Mouse (Mus musculus) heart, postnatal 14 days (tissue): ENCODE results near the gene Nr1h2. TPM values are rescaled to one million over a fixed set of nuclear protein-coding genes. Genes with fewer than 3 reads are reported as not detected.

Experiments used
- microRNA-seq, 2 experiments: library from miRNA; unstranded; fragments of <30 nt; microRNA quantifications; one replicate each; pipeline ENCODE4 v1.2.0; 2021 to 2022
- total RNA-seq, 2 experiments: library from RNA; stranded (reverse); gene quantifications; 2 replicates each; pipeline ENCODE4 v1.2.3; 2021

Gene Nr1h2
- total RNA-seq, 2 experiments from 2014 or later, result 49.1 to 53.5 TPM

Small RNAs within 50 kb of the gene (microRNA-seq; reads per million reads assigned to microRNA genes)
- 0.27 to 0.97 reads per million in 2 experiments for gene Mir7053

Other genes with a start within 250 kb of the Nr1h2 start
- gene Clec11a, start 247.0 kb downstream of the Nr1h2 start, total RNA-seq, result under 1 TPM; 0.84 to 0.88 TPM
- 1 to 10 TPM; 1.0 to 1.4 TPM for gene Shank1, start 243.7 kb downstream of the Nr1h2 start, total RNA-seq
- 1 to 10 TPM; 1.5 to 2.2 TPM for gene Syt3, start 169.8 kb downstream of the Nr1h2 start, total RNA-seq
- gene 1700008O03Rik, start 168.1 kb downstream of the Nr1h2 start, total RNA-seq, result under 1 TPM in 1 of 2 experiments, not detected in 1; 0.24 TPM
- 10 to 100 TPM; 18.7 to 19.7 TPM for gene Lrrc4b, start 124.9 kb downstream of the Nr1h2 start, total RNA-seq
- gene Aspdh, start 88.6 kb downstream of the Nr1h2 start, total RNA-seq, result 1 to 10 TPM in 1 of 2 experiments, under 1 TPM in 1; 1.00 to 1.1 TPM
- 100 to 1,000 TPM; 105 to 111 TPM for gene Josd2, start 86.0 kb downstream of the Nr1h2 start, total RNA-seq
- gene Emc10, start 57.4 kb downstream of the Nr1h2 start, total RNA-seq, result 10 to 100 TPM; 95.4 to 98.8 TPM
- 1 to 10 TPM; 5.3 to 6.5 TPM for gene Fam71e1, start 57.4 kb downstream of the Nr1h2 start, total RNA-seq
- gene Mybpc2, start 29.3 kb downstream of the Nr1h2 start, total RNA-seq, result 10 to 100 TPM; 10.5 to 16.8 TPM
- gene Spib, start 21.9 kb downstream of the Nr1h2 start, total RNA-seq, result 1 to 10 TPM in 1 of 2 experiments, under 1 TPM in 1; 0.65 to 1.1 TPM
- gene Pold1, start 5.1 kb downstream of the Nr1h2 start, total RNA-seq, result 10 to 100 TPM; 14.5 to 16.0 TPM
- gene Napsa, start 18.4 kb upstream of the Nr1h2 start, total RNA-seq, result under 1 TPM; 0.46 to 0.60 TPM
- gene Kcnc3, start 36.7 kb upstream of the Nr1h2 start, total RNA-seq, result 1 to 10 TPM; 1.3 to 1.5 TPM
- gene Myh14, start 116.9 kb upstream of the Nr1h2 start, total RNA-seq, result 10 to 100 TPM; 55.0 to 72.4 TPM
- not detected for gene Izumo2, start 154.8 kb upstream of the Nr1h2 start, total RNA-seq
- 10 to 100 TPM; 25.4 to 28.1 TPM for gene Vrk3, start 194.5 kb upstream of the Nr1h2 start, total RNA-seq
- gene Zfp473, start 197.1 kb upstream of the Nr1h2 start, total RNA-seq, result under 1 TPM; 0.14 to 0.15 TPM